Mouse (Mus musculus) lung, adult 2 months (tissue): Measurements from ENCODE around the gene Fzr1.

Experiments used
- CTCF ChIP-seq: fragments of 200-500 bp; IDR thresholded peaks from 2 replicates; pipeline ENCODE4 v1.5.1; 2011; ENCODE audit warnings: mild to moderate bottlenecking, low read length, control low read depth; ENCODE audit not compliant: insufficient read depth
- POLR2A ChIP-seq: fragments of 200-500 bp; IDR thresholded peaks from 2 replicates; pipeline ENCODE4 v1.6.1; 2011; ENCODE audit warnings: low read depth, mild to moderate bottlenecking, control low read depth, low read length, borderline replicate concordance; ENCODE audit errors: extremely low read depth

DNA sequence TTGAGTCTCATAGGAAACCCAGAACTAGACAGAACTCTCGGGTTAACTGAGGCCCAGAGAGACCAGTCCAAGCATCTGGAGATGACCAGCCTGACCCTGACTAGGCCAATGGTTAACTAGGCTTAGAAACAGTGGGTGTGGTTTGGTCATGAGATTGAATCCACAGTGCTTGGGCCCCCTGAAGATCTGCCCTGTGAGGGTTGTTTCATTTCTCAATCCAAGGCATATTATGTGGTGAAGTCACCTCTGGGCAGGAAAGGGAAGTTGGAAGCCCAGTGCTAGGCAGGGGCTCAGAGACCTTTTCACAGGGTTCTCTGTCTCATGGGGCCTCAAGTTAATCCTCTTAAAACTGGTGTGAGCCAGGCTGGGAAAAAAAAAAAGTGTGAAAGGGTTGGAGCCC is 19.5 kb downstream of the Fzr1 start:
- TF ChIP-seq CTCF, result no peak
- TF ChIP-seq POLR2A, result no peak
